Mouse (Mus musculus) ES-E14 (cell line): ENCODE results near the gene Eif5a. TPM values are rescaled to one million over a fixed set of nuclear protein-coding genes. Genes with fewer than 3 reads are reported as not detected.
A peak's percentile ranks its signal among the peaks of the same experiment; 100 is the strongest.

Source experiments
- DNase-seq: peaks from one replicate; pipeline ENCODE4 v3.0.0-alpha.2; 2013; ENCODE audit warnings: low read depth, low spot score
- H3K27ac ChIP-seq: 2 replicates; pipeline ENCODE4 v1.5.1; 2012; ENCODE audit warnings: low read depth, mild to moderate bottlenecking, low read length, moderate library complexity, mixed read lengths; ENCODE audit not compliant: poor library complexity, insufficient read depth, severe bottlenecking
- H3K36me3 ChIP-seq: 2 replicates; pipeline ENCODE4 v1.6.1; 2012; ENCODE audit warnings: mild to moderate bottlenecking, low read length, moderate library complexity, mixed read lengths; ENCODE audit not compliant: control insufficient read depth, poor library complexity, insufficient read depth, severe bottlenecking
- H3K4me1 ChIP-seq, 2 experiments: fragments of 150-350 bp in 1 of 2; sonication (generic) in 1 of 2; 2 replicates each; pipeline ENCODE4 v1.6.1; 2012; ENCODE audit warnings: low read length in 2 of 2, mild to moderate bottlenecking in 1 of 2, mixed read lengths in 1 of 2; ENCODE audit not compliant: control insufficient read depth in 2 of 2, insufficient read depth in 2 of 2, poor library complexity in 1 of 2
- H3K4me3 ChIP-seq, 2 experiments: fragments of 150-350 bp in 1 of 2; sonication (generic) in 1 of 2; 2 replicates each; pipeline ENCODE4 v1.5.1; 2012; ENCODE audit warnings: low read length in 2 of 2, low read depth in 1 of 2, mild to moderate bottlenecking in 1 of 2, mixed read lengths in 1 of 2; ENCODE audit not compliant: insufficient read depth in 1 of 2, poor library complexity in 1 of 2, severe bottlenecking in 1 of 2
- H3K9ac ChIP-seq: 2 replicates; pipeline ENCODE4 v1.6.1; 2012; ENCODE audit warnings: low read depth, mild to moderate bottlenecking, low read length, mixed read lengths; ENCODE audit not compliant: poor library complexity, insufficient read depth, severe bottlenecking
- H3K9me3 ChIP-seq: fragments of 150-350 bp; sonication (generic); 2 replicates; pipeline ENCODE4 v1.6.1; 2012; ENCODE audit warnings: low read depth, mild to moderate bottlenecking, low read length; ENCODE audit not compliant: control insufficient read depth, insufficient read depth
- CHD2 ChIP-seq: IDR thresholded peaks from 2 replicates; pipeline ENCODE4 v1.6.1; 2014; ENCODE audit warnings: mild to moderate bottlenecking, low read depth, low read length, inconsistent platforms
- HCFC1 ChIP-seq: IDR thresholded peaks from 2 replicates; pipeline ENCODE4 v1.6.1; 2012; ENCODE audit warnings: low read length, inconsistent platforms, borderline replicate concordance; ENCODE audit not compliant: insufficient read depth
- MAFK ChIP-seq: IDR thresholded peaks from 2 replicates; pipeline ENCODE4 v1.6.1; 2014; ENCODE audit warnings: mild to moderate bottlenecking, low read depth, low read length, inconsistent platforms; ENCODE audit not compliant: insufficient read depth
- ZC3H11A ChIP-seq: IDR thresholded peaks from 2 replicates; pipeline ENCODE4 v1.6.1; 2012; ENCODE audit warnings: low read depth, mild to moderate bottlenecking, inconsistent platforms, low read length, borderline replicate concordance
- ZNF384 ChIP-seq: IDR thresholded peaks from 2 replicates; pipeline ENCODE4 v1.6.1; 2012; ENCODE audit warnings: low read depth, low read length, inconsistent platforms
- in situ Hi-C, 2 experiments: fragments of 600-800 bp; cut with MboI; formaldehyde crosslinking; loops; one replicate each; pipeline ENCODE4 v1.15.1; 2025; ENCODE audit warnings: low sequenced_read_pairs in 2 of 2, inconsistent platforms in 1 of 2; ENCODE audit not compliant: unreplicated experiment in 2 of 2
- total RNA-seq: library from RNA; depleted of rRNA; stranded (reverse); fragments of 300-350 nt; gene quantifications from 2 replicates; pipeline ENCODE4 v1.2.3, GENCODE M21; 2012

Gene Eif5a
- total RNA-seq, 1 experiment, result 926 TPM

GRCm38 (mm10) chr11:69908645-69909044, 13.1 kb downstream of the Eif5a start:
- in situ Hi-C loops, result no loop called here
- no peaks in the 10 kb centered on the region for H3K9me3 ChIP-seq
- peaks cover 0 to 3% of the 10 kb centered on the region in 2 experiments; a peak in 1 of 4 replicates for H3K4me1 ChIP-seq
- no peak for TF ChIP-seq ZC3H11A
- no peak for TF ChIP-seq HCFC1
- no peak for TF ChIP-seq ZNF384
- TF ChIP-seq MAFK, result no peak
- TF ChIP-seq CHD2, result no peak
- peaks cover 70% of the 10 kb centered on the region for H3K36me3 ChIP-seq
- H3K27ac ChIP-seq, result no peak overlapping the region
- H3K4me3 ChIP-seq, result no peak overlapping the region
- no peak overlapping the region for H3K9ac ChIP-seq
- no peak for DNase-seq

DNA sequence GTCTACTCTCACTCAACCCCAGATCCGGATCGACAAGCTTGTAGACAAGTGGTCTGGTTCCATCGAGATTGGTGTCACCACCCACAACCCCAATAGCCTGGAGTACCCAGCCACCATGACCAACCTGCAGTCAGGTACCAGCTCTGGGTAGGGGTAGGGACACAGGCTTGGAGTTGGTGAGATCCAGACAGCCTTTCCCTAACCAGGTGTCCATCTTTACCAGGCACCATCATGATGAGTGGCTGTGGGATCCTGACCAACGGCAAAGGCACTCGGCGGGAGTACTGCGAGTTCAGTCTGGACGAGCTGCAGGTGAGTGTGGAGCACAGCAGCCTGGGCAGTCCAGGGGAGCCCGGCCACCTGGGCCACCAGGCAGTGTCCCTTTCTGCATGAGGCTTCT, 17.4 kb downstream of the Eif5a start:
- H3K9ac ChIP-seq, result no peak overlapping the region
- H3K36me3 ChIP-seq, result peaks cover 45% of the 10 kb centered on the region
- H3K4me1 ChIP-seq, result peaks cover 3 to 12% of the 10 kb centered on the region in 2 experiments; a peak in 2 of 4 replicates
- no peak for TF ChIP-seq ZNF384
- no peak for TF ChIP-seq MAFK
- no peak for TF ChIP-seq ZC3H11A
- TF ChIP-seq CHD2, result no peak
- no peak for TF ChIP-seq HCFC1
- DNase-seq, result no peak
- H3K9me3 ChIP-seq, result no peaks in the 10 kb centered on the region
- in situ Hi-C loops, result no loop called here
- no peak overlapping the region for H3K4me3 ChIP-seq
- no peak overlapping the region for H3K27ac ChIP-seq

DNA sequence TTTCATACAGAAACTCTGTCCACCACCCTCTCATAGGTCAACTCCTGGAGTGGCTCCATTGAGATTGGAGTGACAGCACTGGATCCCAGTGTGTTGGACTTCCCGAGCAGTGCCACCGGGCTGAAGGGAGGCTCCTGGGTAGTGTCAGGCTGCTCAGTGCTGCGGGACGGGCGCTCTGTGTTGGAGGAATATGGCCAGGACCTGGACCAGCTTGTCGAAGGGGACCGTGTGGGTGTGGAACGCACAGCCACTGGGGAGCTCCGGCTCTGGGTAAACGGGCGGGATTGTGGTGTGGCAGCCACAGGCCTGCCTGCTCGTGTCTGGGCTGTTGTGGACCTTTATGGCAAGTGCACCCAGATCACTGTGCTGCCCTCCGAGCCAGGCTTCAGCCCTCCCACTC, 18.8 kb downstream of the Eif5a start:
- Histone ChIP-seq H3K4me1 (peaks cover 3 to 19% of the 10 kb centered on the region in 2 experiments; a peak in 2 of 4 replicates), H3K9me3 (no peaks in the 10 kb centered on the region), H3K27ac (no peak overlapping the region), H3K4me3 (peak overlapping the region; percentile 7 to 97; a peak in 2 of 4 replicates), H3K36me3 (peaks cover 34% of the 10 kb centered on the region), H3K9ac (peak overlapping the region; percentile 84; the same call in 1 of the 2 replicates)
- no peak for DNase-seq
- in situ Hi-C loops, result no loop called here
- TF ChIP-seq MAFK (no peak), HCFC1 (no peak), ZNF384 (no peak), ZC3H11A (no peak), CHD2 (no peak)

GRCm38 (mm10) chr11:69901993-69902392, 19.8 kb downstream of the Eif5a start:
- H3K36me3 ChIP-seq, result peaks cover 29% of the 10 kb centered on the region
- peak overlapping the region; percentile 10; the same call in 1 of the 2 replicates for H3K27ac ChIP-seq
- TF ChIP-seq MAFK, result no peak
- in situ Hi-C loops, result no loop called here
- peak overlapping the region; percentile 97 to 99 for H3K4me3 ChIP-seq
- peak overlapping the region; percentile 84 for H3K9ac ChIP-seq
- no peaks in the 10 kb centered on the region for H3K9me3 ChIP-seq
- H3K4me1 ChIP-seq, result peaks cover 3 to 21% of the 10 kb centered on the region in 2 experiments; a peak in 2 of 4 replicates
- DNase-seq, result no peak

DNA sequence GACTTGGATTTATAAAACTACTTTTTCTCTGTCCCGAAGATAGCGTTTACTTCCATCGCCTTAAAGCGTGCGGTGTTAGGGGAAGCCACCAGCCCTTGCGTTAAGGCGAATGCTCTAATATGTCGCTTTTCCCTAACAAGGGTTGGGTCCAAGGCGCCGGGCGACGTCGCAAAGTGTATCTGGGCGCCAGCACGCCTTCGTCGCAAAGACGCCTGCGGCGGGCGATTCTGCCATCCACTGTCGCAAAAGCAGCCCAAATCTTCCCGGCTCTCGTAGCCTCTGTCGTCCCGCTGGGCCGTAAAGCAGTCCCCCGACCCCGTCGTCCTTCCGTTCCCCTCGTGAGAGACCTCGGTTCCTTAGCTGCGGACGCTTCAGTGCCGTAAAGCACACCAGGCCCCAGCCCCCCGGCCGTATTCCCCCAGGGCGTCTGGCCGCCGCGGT, 20.3 kb downstream of the Eif5a start:
- H3K4me3 ChIP-seq, result peak overlapping the region; percentile 97 to 99
- H3K4me1 ChIP-seq, result peaks cover 3 to 21% of the 10 kb centered on the region in 2 experiments; a peak in 2 of 4 replicates
- H3K9me3 ChIP-seq, result no peaks in the 10 kb centered on the region
- peak; percentile 55; the same call in 1 of the 2 replicates for TF ChIP-seq HCFC1
- no peak for TF ChIP-seq ZNF384
- no peak for TF ChIP-seq MAFK
- no peak for TF ChIP-seq ZC3H11A
- TF ChIP-seq CHD2, result no peak
- peak overlapping the region; percentile 84 for H3K9ac ChIP-seq
- in situ Hi-C loops, result no loop called here
- peaks cover 26% of the 10 kb centered on the region for H3K36me3 ChIP-seq
- peak overlapping the region; percentile 94 for H3K27ac ChIP-seq
- peak; percentile 95 for DNase-seq
